Mouse (Mus musculus): ENCODE data around the gene Paxbp1. TPM values are rescaled to one million over a fixed set of nuclear protein-coding genes. Genes with fewer than 3 reads are reported as not detected.
"Not testable (repeated sequence)": the region's sequence is repeated elsewhere in the genome, so short reads cannot be mapped to it uniquely, and the experiment has no call there.

Gene Paxbp1
- 44.3 and 72.0 TPM in 2 replicates for polyA plus RNA-seq (2011; ENCODE audit: insufficient read depth, insufficient read length, low replicate concordance, missing spikeins)

GRCm38 (mm10) chr16:91044270-91045182 is at the start of gene Paxbp1:
Gene Paxbp1, minus strand, starts transcription at chr16:91044543.
- WGBS = 1% methylated on average over 69 of the region's 70 CpGs
- H3K27ac ChIP-seq (ENCODE audit: control insufficient read depth, insufficient read depth, low read depth, low read length, poor library complexity) = peak within 1 kb of the TSS; percentile 93
- H3K4me1 ChIP-seq (ENCODE audit: control insufficient read depth, insufficient read depth, low read length) = no peaks in the 10 kb centered on the region; the same call in 1 of the 2 replicates
- peak within 1 kb of the TSS; percentile 99 for H3K4me3 ChIP-seq (replicated peaks; ENCODE audit: control insufficient read depth, low read depth, low read length)
- TF ChIP-seq CTCF (IDR thresholded peaks at IDR 0.05; ENCODE audit: control insufficient read depth, insufficient read depth, low read length) (peak; percentile 98), POLR2A (IDR thresholded peaks at IDR 0.05; ENCODE audit: borderline replicate concordance, control insufficient read depth, low read depth, low read length) (peak; percentile 78)

GRCm38 (mm10) chr16:91086642-91087306 is 42.4 kb upstream of the Paxbp1 start:
- TF ChIP-seq CTCF (IDR thresholded peaks at IDR 0.05; ENCODE audit: control insufficient read depth, insufficient read depth, low read length) = no peak
- TF ChIP-seq POLR2A (IDR thresholded peaks at IDR 0.05; ENCODE audit: borderline replicate concordance, control insufficient read depth, low read depth, low read length) = no peak
- no peak overlapping the region for H3K4me3 ChIP-seq (replicated peaks; ENCODE audit: control insufficient read depth, low read depth, low read length)
- 27% methylated on average over 4 of the region's 4 CpGs for WGBS
- H3K4me1 ChIP-seq (ENCODE audit: control insufficient read depth, insufficient read depth, low read length) = peaks cover 2% of the 10 kb centered on the region
- peak overlapping the region; percentile 17; the same call in 1 of the 2 replicates for H3K27ac ChIP-seq (ENCODE audit: control insufficient read depth, insufficient read depth, low read depth, low read length, poor library complexity)

GRCm38 (mm10) chr16:91085239-91085825 is 41.0 kb upstream of the Paxbp1 start:
- 68% methylated on average over 17 of the region's 17 CpGs for WGBS
- Histone ChIP-seq H3K4me3 (replicated peaks; ENCODE audit: control insufficient read depth, low read depth, low read length) (no peak overlapping the region), H3K27ac (ENCODE audit: control insufficient read depth, insufficient read depth, low read depth, low read length, poor library complexity) (no peak overlapping the region), H3K4me1 (ENCODE audit: control insufficient read depth, insufficient read depth, low read length) (peaks cover 2% of the 10 kb centered on the region)
- TF ChIP-seq CTCF (IDR thresholded peaks at IDR 0.05; ENCODE audit: control insufficient read depth, insufficient read depth, low read length) (no peak), POLR2A (IDR thresholded peaks at IDR 0.05; ENCODE audit: borderline replicate concordance, control insufficient read depth, low read depth, low read length) (no peak)

GRCm38 (mm10) chr16:91084307-91085238 is 40.2 kb upstream of the Paxbp1 start:
- H3K4me1 ChIP-seq (ENCODE audit: control insufficient read depth, insufficient read depth, low read length) = peaks cover 2% of the 10 kb centered on the region
- 58% methylated on average over 21 of the region's 21 CpGs for WGBS
- H3K4me3 ChIP-seq (replicated peaks; ENCODE audit: control insufficient read depth, low read depth, low read length) = no peak overlapping the region
- H3K27ac ChIP-seq (ENCODE audit: control insufficient read depth, insufficient read depth, low read depth, low read length, poor library complexity) = no peak overlapping the region
- TF ChIP-seq POLR2A (IDR thresholded peaks at IDR 0.05; ENCODE audit: borderline replicate concordance, control insufficient read depth, low read depth, low read length) = no peak

- Histone ChIP-seq H3K4me3 (replicated peaks; ENCODE audit: control insufficient read depth, low read depth, low read length) (no peak overlapping the region), H3K27ac (ENCODE audit: control insufficient read depth, insufficient read depth, low read depth, low read length, poor library complexity) (no peak overlapping the region), H3K4me1 (ENCODE audit: control insufficient read depth, insufficient read depth, low read length) (peaks cover 2% of the 10 kb centered on the region)
- 66% methylated on average over 4 of the region's 4 CpGs for WGBS
- TF ChIP-seq CTCF (IDR thresholded peaks at IDR 0.05; ENCODE audit: control insufficient read depth, insufficient read depth, low read length) (no peak), POLR2A (IDR thresholded peaks at IDR 0.05; ENCODE audit: borderline replicate concordance, control insufficient read depth, low read depth, low read length) (no peak)
Observed at GRCm38 (mm10) chr16:91083002-91083646, 38.8 kb upstream of the Paxbp1 start.

- Histone ChIP-seq H3K4me3 (replicated peaks; ENCODE audit: control insufficient read depth, low read depth, low read length) (no peak overlapping the region), H3K27ac (ENCODE audit: control insufficient read depth, insufficient read depth, low read depth, low read length, poor library complexity) (no peak overlapping the region), H3K4me1 (ENCODE audit: control insufficient read depth, insufficient read depth, low read length) (no peaks in the 10 kb centered on the region; the same call in 1 of the 2 replicates)
- WGBS = 21% methylated on average over 11 of the region's 12 CpGs
- no peak for TF ChIP-seq POLR2A (IDR thresholded peaks at IDR 0.05; ENCODE audit: borderline replicate concordance, control insufficient read depth, low read depth, low read length)
- TF ChIP-seq CTCF (IDR thresholded peaks at IDR 0.05; ENCODE audit: control insufficient read depth, insufficient read depth, low read length) = peak; percentile 85
Observed at GRCm38 (mm10) chr16:91081508-91081907, 37.2 kb upstream of the Paxbp1 start.

GRCm38 (mm10) chr16:91076180-91076579 is 31.8 kb upstream of the Paxbp1 start:
- no peak for TF ChIP-seq POLR2A (IDR thresholded peaks at IDR 0.05; ENCODE audit: borderline replicate concordance, control insufficient read depth, low read depth, low read length)
- peak; percentile 45 for TF ChIP-seq CTCF (IDR thresholded peaks at IDR 0.05; ENCODE audit: control insufficient read depth, insufficient read depth, low read length)
- 34% methylated on average over 5 of the region's 5 CpGs for WGBS
- H3K4me3 ChIP-seq (replicated peaks; ENCODE audit: control insufficient read depth, low read depth, low read length) = no peak overlapping the region
- no peaks in the 10 kb centered on the region; the same call in 1 of the 2 replicates for H3K4me1 ChIP-seq (ENCODE audit: control insufficient read depth, insufficient read depth, low read length)
- no peak overlapping the region for H3K27ac ChIP-seq (ENCODE audit: control insufficient read depth, insufficient read depth, low read depth, low read length, poor library complexity)

GRCm38 (mm10) chr16:91075423-91075822 is 31.1 kb upstream of the Paxbp1 start:
- H3K27ac ChIP-seq (ENCODE audit: control insufficient read depth, insufficient read depth, low read depth, low read length, poor library complexity) = not testable (repeated sequence)
- WGBS = 88% methylated on average over 8 of the region's 8 CpGs

More at GRCm38 (mm10) chr16:91075423-91075822, 31.1 kb upstream of the Paxbp1 start:
- H3K4me1 ChIP-seq (ENCODE audit: control insufficient read depth, insufficient read depth, low read length); H3K4me3 ChIP-seq (replicated peaks; ENCODE audit: control insufficient read depth, low read depth, low read length): not testable (repeated sequence)
